Mouse (Mus musculus) heart, postnatal 4 days (tissue): ENCODE results near the gene Dgka. TPM values are rescaled to one million over a fixed set of nuclear protein-coding genes. Genes with fewer than 3 reads are reported as not detected.

Experiments
- DNase-seq: peaks from one replicate; pipeline ENCODE4 v3.0.0; 2021
- total RNA-seq, 2 experiments: library from RNA; stranded (reverse); gene quantifications; 2 replicates each; pipeline ENCODE4 v1.2.3; 2021

Gene Dgka
- 1 to 10 TPM; 5.3 to 6.5 TPM for total RNA-seq

GRCm38 (mm10) chr10:128744680-128745601 lies at the start of gene Dgka:
Dgka (minus strand) TSS chr10:128744855.
- no peak for DNase-seq

DNA sequence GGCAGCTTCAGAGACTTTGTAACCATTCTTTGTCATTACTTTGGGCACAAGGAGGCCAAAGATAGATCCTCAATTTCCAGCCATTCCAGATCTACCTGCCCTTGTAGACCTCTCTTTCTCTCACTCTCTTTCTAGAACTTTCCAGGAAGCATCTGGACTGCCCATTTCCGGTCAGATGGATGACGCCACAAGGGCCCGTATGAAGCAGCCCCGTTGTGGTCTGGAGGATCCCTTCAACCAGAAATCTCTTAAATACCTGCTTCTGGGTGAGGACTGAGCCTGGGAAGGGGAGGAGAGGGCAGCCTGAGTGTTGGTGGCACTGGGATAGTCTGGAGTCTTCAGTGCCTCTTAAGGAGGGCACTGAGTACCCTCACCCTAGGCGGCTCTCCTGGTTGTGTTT lies 49.7 kb upstream of the Dgka start:
- no peak for DNase-seq

DNA sequence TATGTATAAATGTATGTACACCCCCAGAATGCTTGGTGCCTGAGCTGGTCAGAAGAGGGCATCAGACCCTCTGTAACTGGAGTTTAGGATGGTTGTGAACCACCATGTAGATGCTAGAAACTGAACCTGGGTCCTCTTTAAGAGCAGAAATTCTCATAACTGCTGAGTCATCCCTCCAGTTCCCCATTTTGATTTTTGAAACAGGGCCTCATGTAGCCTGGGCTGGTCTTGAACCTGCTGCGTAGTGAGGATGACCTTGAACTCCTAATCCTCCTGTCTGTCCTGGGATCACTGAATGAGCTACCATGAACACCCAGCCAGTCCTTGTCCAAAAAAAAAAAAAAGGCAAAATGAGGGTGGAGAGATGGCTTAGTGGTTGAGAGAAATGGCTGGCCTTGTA lies 48.6 kb upstream of the Dgka start:
- DNase-seq, result no peak

DNA sequence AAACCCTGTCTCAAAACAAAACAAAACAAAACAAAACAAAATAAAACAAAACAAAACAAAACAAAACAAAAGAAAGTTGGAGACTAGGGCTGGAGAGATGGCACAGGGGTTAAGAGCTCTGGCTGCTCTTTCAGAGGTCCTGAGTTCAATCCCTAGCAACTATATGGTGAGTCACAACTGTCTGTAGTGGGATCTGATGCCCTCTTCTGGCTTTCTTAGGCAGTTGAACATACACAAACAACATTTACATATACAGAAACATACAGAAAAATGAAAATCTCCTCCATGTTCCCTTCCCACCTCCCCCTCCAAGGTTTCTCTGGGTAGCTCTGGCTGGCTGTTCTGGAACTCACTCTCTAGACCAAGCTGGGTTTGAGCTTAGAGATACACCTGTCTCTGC lies 47.4 kb upstream of the Dgka start:
- DNase-seq, result no peak

DNA sequence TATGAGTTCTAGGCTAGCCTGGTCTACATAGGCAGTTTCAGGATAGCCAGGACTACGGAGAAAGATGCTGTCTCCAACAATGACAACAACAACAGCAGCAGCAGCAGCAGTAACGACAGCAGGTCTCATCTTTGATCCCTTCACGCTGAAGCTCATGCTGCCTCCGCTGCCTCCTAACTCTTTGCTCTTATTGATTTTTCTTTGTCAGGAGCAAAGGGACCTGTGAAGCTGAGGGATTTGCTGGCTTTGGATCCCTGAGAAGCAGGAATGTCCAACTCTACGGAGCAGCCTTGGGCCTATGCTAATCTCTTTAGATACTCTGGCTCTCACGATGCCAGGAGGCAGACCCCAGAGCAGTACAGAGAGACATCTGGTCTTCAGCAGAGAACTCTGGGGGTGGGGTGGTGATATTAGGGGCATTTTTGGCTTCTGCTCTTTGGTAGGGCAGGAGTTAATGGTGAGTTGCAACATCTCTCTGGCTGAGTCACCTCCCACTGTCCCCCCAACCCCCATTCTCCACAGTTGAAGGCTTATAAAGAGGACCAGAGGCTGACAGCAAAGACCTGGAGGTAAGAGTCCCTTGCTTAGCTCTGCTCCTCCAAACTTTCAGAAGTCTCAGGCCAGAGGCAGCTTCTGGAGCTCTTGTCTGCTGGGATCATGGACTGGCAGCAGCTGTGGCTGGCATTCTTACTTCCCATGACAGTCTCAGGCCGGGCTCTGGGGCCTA lies 45.9 kb upstream of the Dgka start, which contains the start of gene Mmp19:
Gene Mmp19, plus strand, starts transcription at position 513 of the 727 bp plus-strand sequence.
- DNase-seq, result peak; percentile 25

DNA sequence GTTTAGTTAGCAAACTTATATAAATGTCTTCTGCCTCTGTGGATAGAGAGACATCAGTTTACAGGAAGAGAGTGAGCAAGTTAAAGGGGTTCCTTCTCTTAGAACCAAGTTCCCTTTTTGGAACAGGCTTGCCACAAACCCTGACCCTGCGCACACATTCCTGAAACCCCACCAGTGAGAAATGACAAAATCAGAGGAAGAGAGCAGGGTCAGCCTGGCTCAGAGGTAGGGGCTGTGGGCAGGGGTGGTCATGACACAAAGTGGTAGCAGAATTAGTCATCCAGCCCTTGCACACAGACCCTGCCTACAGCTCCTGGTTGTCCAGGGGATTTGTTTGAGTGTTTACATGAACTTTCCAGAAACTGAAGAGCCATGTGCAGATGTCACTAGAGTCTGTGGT lies 35.5 kb upstream of the Dgka start:
- DNase-seq, result no peak

DNA sequence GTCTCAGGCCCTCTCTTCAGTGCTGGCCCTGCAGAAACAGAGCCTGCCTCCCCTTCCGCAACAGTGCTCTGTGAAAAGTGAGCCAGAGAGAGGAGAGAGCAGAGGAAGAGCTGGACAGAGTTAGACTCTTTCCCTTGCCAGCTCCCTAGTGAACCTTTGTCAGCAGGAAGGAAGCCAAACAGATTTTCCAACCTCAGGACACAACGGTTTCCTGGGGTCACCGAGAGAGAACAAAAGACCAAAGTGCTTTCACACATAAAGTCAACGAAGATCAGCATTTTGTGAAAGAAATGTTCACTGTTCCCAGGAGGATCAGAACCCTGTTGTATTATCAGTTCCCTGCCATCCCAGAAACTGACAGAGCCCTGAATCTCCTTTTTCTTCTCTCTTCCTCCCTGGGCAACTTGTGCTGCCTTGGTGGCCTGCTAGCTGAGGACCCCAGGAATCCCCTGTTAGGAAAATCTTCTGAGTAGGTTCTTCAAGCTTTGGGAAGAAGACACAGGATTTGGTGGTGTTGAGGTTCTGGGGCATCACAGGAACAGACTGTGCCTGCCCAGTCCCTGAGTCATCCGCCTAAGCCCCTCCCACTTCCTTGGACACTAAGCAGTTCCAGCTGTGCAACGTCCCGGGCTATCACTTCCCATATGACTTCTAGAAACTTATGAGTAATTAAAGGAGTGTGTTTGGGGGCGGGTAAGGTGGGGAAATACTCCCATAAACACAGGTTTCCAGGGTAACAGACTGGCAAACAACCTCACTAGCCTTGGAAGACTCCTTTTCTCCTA lies 34.5 kb upstream of the Dgka start:
- DNase-seq, result peak; percentile 87

- no peak for DNase-seq
Observed at GRCm38 (mm10) chr10:128778441-128778840, 33.8 kb upstream of the Dgka start.

DNA sequence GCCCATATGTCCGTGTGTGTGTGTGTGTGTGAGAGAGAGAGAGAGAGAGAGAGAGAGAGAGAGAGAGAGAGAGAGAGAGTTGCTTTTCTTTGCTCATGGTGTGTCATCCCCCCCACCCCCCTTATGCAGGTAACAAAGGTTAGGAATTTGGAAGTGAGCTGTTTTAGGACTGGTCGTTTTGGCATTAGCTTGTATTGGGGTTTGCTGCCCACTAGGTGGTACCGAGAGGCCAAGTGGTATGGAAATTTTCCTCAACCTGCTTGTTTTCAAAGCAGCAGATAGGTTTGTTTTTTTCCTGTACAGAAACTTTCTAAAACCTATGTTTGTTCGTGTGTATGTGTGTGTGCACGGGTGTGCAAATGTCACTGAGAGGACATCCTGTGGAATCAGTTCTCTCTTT lies 29.0 kb upstream of the Dgka start:
- DNase-seq, result no peak

- DNase-seq, result no peak
Observed at GRCm38 (mm10) chr10:128772895-128773294, 28.2 kb upstream of the Dgka start.

DNA sequence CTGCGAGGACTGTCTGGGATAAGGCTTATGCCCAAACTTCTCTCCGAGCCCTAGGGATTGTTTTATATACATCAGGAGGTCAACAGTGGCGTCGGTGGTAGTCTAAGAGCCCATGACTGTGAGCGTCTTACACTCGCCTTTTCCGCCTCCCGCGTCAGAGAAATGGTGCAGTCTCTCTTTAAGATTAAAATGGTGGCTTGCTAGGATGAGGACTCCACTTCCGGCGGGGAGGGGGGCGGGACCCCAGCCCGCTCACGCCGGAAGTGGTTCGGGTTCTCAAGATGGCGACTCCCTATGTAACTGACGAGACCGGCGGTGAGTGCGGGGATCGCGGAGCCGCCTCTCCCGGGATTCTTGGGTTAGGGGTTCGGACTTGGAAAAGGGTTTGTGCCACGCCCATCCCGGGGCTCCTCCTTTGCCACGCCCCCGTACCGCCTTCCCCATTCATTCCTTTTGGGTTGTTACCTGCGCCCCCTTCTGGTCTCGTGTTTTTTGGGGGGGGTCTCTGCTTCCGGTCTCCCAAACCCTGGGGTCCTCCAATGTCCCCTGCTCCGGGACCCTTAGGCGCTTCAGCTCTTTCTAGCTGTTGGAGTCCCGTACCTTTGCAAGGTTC lies 3.7 kb upstream of the Dgka start:
- peak; percentile 79 for DNase-seq

- peak; percentile 70 for DNase-seq
Observed at GRCm38 (mm10) chr10:128747646-128748251, 3.1 kb upstream of the Dgka start, which contains the start of gene Pym1. Pym1 (plus strand) TSS chr10:128747889.

DNA sequence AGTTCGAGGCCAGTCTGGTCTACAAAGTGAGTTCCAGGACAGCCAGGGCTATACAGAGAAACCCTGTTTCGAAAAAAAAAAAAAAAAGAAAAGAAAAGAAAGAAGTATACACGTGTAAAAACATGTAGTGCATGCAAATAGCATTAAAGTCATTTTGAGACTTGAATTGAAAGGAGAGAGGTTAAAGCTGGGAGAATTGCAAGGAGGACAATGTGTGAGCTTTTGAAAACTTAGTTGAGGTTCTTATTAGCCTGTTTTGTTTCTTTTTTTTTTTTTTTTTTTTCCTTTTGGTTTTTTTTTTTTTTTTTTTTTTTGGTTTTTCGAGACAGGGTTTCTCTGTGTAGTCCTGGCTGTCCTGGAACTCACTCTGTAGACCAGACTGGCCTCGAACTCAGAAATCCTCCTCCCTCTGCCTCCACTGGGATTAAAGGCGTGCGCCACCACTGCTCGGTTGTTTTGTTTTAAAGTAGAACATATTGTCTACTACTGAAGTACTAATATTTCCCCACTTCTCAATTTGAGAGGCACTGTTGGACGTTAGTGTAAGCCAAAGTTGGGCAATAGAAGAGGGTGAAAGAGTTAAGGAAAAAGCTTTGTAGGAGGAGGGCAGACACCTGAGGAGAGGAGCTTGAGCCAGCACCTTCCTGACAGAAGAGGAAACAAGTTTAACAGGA lies 2.5 kb upstream of the Dgka start:
- no peak for DNase-seq

DNA sequence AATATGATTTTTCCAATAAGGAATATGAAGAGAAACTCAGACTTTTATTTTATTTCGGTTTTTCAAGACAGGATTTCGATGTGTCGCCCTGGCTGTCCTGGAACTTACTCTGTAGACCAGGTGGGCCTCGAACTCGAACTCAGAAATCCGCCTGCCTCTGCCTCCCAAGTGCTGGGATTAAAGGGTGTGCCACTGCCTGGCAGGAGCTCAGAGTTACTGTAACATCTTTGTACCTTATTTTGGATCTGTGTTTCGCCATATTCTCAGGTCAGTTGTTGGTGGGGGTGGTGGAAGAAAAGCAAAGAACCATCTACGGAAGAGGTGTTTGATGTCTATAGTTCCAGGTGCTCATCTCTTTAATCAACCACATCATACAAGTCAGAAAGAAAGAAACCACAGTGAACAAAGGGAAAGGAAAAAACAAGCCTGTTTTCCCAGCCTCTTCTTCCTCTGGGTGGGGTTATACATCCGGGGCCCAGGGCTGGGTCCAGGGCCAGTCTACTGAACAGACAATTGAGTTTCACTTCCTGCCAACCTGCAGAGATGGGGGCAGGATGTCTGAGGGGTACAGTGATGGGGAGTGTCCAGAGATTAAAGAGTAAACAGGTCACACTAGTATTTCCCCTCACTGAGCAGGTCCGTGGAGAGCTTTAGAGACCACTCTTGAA lies 1.4 kb upstream of the Dgka start:
- no peak for DNase-seq

- no peak for DNase-seq
Observed at GRCm38 (mm10) chr10:128744211-128744610, 444 bp downstream of the Dgka start.

GRCm38 (mm10) chr10:128743791-128744191 lies 864 bp downstream of the Dgka start:
- DNase-seq, result peak; percentile 70

DNA sequence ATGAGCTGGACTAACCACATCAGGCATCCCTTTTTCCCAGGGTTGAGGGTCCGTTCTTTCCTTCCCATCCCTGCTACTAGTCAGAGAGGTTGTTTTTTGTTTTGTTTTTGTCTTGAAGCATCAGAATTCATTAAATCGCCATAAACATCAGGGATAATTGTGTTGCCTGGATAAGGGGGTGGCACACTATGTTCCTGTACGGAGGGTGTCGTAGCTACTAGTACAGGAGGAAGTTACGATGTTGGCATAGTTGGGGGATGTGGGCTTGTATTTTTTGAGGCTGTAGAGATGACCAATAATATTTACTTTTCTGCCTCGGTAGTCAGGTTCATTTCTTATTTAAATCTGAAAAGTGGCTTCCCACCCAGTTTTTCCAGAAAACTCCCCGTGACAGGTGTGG lies 1.4 kb downstream of the Dgka start:
- DNase-seq, result no peak

DNA sequence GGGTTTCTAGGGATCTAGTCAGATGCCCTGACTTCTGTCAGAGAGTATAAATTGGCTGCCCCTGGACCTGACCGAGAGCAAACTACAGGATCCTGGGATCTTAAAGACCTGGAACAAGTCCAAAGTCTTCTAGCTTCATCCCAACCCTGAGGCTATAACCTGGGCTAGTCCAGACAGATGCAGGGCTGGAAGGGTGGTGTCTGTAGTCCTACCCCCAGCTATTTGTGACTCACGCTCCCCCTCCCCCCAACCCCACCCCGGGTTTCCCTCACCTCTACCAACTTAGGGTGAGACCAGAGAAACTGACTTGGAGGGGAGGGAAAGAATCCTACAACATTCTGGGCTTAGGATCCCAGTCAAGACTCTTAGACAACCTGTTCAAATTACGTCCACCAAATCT lies 2.0 kb downstream of the Dgka start:
- DNase-seq, result no peak

DNA sequence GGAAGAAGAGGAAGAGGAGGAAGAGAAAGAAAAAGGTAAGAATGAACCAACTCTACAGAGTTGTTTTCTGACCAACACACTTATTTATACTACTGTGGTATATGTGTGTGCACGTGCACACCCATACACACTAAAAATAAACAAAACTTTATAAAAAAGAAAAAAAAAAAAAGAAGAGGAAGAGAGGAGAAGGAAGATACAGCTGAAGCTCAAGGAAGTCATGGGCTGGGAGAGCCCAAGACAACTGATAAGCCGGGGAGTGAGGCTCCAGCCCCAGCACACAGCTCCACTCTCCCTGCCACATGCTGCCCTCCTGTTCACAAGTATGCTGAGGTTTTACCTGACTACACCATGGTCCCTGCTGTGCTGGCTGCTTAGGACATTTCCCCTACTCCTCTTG lies 4.4 kb downstream of the Dgka start:
- DNase-seq, result no peak

DNA sequence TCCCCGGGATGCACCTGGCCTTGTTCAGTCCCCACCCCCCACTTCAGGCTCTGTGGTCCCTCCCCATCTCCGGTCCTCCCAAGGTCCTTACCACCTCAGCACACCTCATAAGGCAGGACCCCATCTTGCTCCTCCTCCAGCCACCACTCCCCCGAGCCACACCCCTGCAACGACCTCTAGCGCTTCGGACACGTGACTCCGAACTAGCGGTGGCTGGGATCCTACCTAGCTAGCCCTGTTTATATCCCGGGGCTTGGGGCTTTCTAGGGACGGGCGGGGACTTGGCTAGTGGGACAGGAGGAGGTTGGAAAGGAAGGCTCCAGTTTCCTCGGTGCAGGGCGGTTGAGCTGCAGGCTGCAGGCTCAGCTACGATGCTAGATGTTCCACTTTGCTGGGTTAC lies 7.2 kb downstream of the Dgka start:
- DNase-seq, result no peak

DNA sequence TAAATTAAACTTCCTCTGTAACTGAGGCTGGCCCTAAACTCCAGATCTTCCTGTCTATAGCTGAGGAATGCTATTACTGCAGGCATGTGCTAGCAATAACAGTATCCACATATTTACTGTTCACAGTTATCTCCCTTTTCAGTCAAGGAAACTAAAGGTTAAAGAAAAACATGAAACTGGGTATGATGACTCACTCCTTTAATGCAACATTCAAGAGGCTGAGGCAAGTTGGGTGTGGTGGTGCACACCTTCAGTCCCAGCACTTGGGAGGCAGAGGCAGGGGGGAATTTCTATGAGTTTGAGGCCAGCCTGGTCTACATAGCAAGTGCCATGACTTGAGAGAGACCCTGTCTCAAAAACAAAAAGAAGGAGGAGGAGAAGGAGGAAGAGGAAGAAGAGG lies 12.7 kb downstream of the Dgka start:
- no peak for DNase-seq
